Mouse (Mus musculus): ENCODE data around the gene Sh3kbp1.

DNA sequence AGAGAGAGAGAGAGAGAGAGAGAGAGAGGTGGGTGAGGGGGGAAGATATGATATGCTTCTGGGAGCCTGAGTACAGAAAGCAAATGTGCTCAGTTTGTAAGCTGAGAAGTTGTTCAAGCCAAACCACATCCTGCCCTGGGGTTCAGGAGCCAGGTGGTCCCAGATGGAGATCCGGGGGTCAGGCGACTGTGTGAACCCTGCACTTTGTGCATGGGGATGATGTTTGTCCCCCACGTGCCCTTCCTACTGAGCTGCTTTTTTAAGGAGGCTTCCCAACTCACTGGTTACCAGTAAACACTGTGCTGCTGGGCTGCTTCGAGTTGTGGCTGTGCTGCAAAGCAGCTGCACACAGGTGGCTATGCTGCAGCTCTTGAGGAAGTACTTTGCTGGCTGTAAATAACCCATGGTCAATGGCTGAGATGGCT is 70.0 kb downstream of the Sh3kbp1 start:
- no peak for TF ChIP-seq CTCF (IDR thresholded peaks at IDR 0.05; ENCODE audit: extremely low read depth, insufficient read depth, low read length)
- no peak for TF ChIP-seq POLR2A (IDR thresholded peaks at IDR 0.05; ENCODE audit: extremely low read depth, insufficient read depth, low read length)
